Mouse (Mus musculus) forebrain, embryonic 12.5 days (tissue): Measurements from ENCODE around the gene Pigm. TPM values are rescaled to one million over a fixed set of nuclear protein-coding genes. Genes with fewer than 3 reads are reported as not detected.

Source experiments
- ATAC-seq: fragments of 200-750 bp; cut with Nextera tagmentation; 2 replicates; pipeline ENCODE4 v1.8.0; 2017; ENCODE audit warnings: moderate TSS enrichment; ENCODE audit not compliant: low FRiP score
- H3K27ac ChIP-seq: fragments of 300-500 bp; sonication (generic); 2 replicates; pipeline ENCODE4 v1.5.1; 2016; ENCODE audit warnings: mild to moderate bottlenecking
- H3K27me3 ChIP-seq: fragments of 300-500 bp; sonication (generic); 2 replicates; pipeline ENCODE4 v1.6.1; 2016; ENCODE audit warnings: mild to moderate bottlenecking
- H3K36me3 ChIP-seq: fragments of 300-500 bp; sonication (generic); replicated peaks from 2 replicates; pipeline ENCODE4 v1.6.1; 2016; ENCODE audit warnings: mild to moderate bottlenecking
- H3K4me1 ChIP-seq: fragments of 300-500 bp; sonication (generic); 2 replicates; pipeline ENCODE4 v1.6.1; 2016
- H3K4me2 ChIP-seq: fragments of 300-500 bp; sonication (generic); 2 replicates; pipeline ENCODE4 v1.6.1; 2016; ENCODE audit warnings: mild to moderate bottlenecking, moderate library complexity
- H3K4me3 ChIP-seq: fragments of 300-500 bp; sonication (generic); replicated peaks from 2 replicates; pipeline ENCODE4 v1.5.1; 2016; ENCODE audit warnings: mild to moderate bottlenecking
- H3K9ac ChIP-seq: fragments of 300-500 bp; sonication (generic); 2 replicates; pipeline ENCODE4 v1.6.1; 2016; ENCODE audit warnings: mild to moderate bottlenecking
- H3K9me3 ChIP-seq: fragments of 300-500 bp; sonication (generic); 2 replicates; pipeline ENCODE4 v1.6.1; 2016
- WGBS: fragments of 180-500 bp; shearing (Covaris S2); methylation state at CpG from one replicate; pipeline ENCODE4 v1.1.7; 2016; 5-methylcytosine and 5-hydroxymethylcytosine counted together
- polyA plus RNA-seq: library from polyadenylated mRNA; unstranded; fragments of >200 nt; fragmentation: Nextera tagmentation; extraction: Ambion mirVana; gene quantifications from 2 replicates; pipeline ENCODE4 v1.2.1, GENCODE M21; 2016

Gene Pigm
- polyA plus RNA-seq, 1 experiment from 2014 or later, result 10.9 TPM

GRCm38 (mm10) chr1:172340729-172341321 lies 35.5 kb upstream of the Pigm start, which contains the start of gene Kcnj10:
Gene Kcnj10 (plus strand): TSS chr1:172341210.
- WGBS, result 3% methylated on average over 33 of the region's 38 CpGs
- Histone ChIP-seq H3K36me3 (no peaks in the 10 kb centered on the region), H3K4me1 (peaks cover 32% of the 10 kb centered on the region), H3K4me3 (peak within 1 kb of the TSS; percentile 51), H3K9ac (peak within 1 kb of the TSS; percentile 47), H3K4me2 (peak within 1 kb of the TSS; percentile 69), H3K27me3 (peaks cover 27% of the 10 kb centered on the region), H3K9me3 (no peaks in the 10 kb centered on the region), H3K27ac (peak within 1 kb of the TSS; percentile 59)
- peak; percentile 97 for ATAC-seq

DNA sequence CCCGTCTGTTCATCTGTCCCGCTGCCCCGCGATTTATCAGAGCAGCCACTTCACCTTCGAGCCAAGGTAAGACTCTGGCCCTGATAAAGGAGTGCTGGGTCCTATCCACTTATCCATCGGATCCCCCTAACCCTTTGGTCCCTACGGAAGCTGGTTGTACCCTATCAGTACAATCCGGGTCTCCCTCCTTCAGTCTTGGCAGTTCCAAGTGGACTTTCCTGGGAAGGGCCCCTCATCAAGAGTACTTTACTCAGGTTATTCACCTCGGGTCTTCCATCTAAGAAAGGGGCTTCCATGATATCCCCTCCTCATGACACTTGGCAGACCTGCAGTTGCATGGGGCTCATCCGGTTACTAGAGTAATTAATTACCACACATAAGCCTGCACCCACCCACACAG lies 35.0 kb upstream of the Pigm start:
- Histone ChIP-seq H3K27ac (no peak overlapping the region), H3K4me1 (peaks cover 33% of the 10 kb centered on the region), H3K9ac (peak overlapping the region; percentile 47), H3K27me3 (peaks cover 27% of the 10 kb centered on the region), H3K36me3 (no peaks in the 10 kb centered on the region), H3K9me3 (no peaks in the 10 kb centered on the region), H3K4me2 (peak overlapping the region; percentile 69), H3K4me3 (peak overlapping the region; percentile 51)
- ATAC-seq, result peak; percentile 1; the same call in 1 of the 2 replicates
- WGBS, result 20% methylated on average over 10 of the region's 10 CpGs

- Histone ChIP-seq H3K4me3 (no peak overlapping the region), H3K9ac (no peak overlapping the region), H3K27ac (no peak overlapping the region), H3K36me3 (no peaks in the 10 kb centered on the region), H3K27me3 (peaks cover 27% of the 10 kb centered on the region), H3K4me1 (peaks cover 33% of the 10 kb centered on the region), H3K4me2 (peak overlapping the region; percentile 69), H3K9me3 (no peaks in the 10 kb centered on the region)
- WGBS, result 87% methylated on average over 3 of the region's 3 CpGs
- ATAC-seq, result no peak
These were observed 33.6 kb upstream of the Pigm start for GRCm38 (mm10) chr1:172342729-172343128.

DNA sequence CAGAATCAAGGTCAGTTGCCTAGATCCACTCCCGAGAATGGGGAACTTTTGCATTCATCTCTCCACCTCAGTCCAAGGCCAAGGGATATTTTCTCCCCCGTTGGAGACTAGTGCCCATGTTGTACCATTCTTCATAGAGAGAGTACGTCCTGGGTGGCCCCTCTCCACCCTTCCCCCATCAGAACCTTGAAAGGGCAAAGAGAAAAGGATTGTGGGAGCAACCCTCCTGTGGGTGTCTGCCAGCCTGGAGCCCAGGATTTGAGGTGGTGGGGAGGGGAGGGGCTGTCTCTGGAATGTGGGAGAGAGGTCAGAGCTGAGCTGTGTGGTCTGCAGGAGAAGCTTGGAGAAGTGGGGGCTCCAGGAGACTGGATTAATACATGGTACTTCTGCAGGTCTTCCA lies 32.4 kb upstream of the Pigm start:
- no peak overlapping the region for H3K9ac ChIP-seq
- H3K4me3 ChIP-seq, result no peak overlapping the region
- ATAC-seq, result no peak
- 52% methylated on average over 3 of the region's 3 CpGs for WGBS
- H3K27me3 ChIP-seq, result peaks cover 22% of the 10 kb centered on the region
- H3K36me3 ChIP-seq, result no peaks in the 10 kb centered on the region
- peaks cover 37% of the 10 kb centered on the region for H3K4me1 ChIP-seq
- no peak overlapping the region for H3K27ac ChIP-seq
- H3K9me3 ChIP-seq, result no peaks in the 10 kb centered on the region
- H3K4me2 ChIP-seq, result no peak overlapping the region

- Histone ChIP-seq H3K4me3 (no peak overlapping the region), H3K9ac (no peak overlapping the region), H3K27ac (no peak overlapping the region), H3K4me1 (peaks cover 46% of the 10 kb centered on the region), H3K27me3 (peaks cover 18% of the 10 kb centered on the region), H3K4me2 (no peak overlapping the region), H3K36me3 (no peaks in the 10 kb centered on the region), H3K9me3 (no peaks in the 10 kb centered on the region)
- WGBS, result 90% methylated on average over 7 of the region's 7 CpGs
- no peak for ATAC-seq
These were observed 31.5 kb upstream of the Pigm start for GRCm38 (mm10) chr1:172344820-172345219.

DNA sequence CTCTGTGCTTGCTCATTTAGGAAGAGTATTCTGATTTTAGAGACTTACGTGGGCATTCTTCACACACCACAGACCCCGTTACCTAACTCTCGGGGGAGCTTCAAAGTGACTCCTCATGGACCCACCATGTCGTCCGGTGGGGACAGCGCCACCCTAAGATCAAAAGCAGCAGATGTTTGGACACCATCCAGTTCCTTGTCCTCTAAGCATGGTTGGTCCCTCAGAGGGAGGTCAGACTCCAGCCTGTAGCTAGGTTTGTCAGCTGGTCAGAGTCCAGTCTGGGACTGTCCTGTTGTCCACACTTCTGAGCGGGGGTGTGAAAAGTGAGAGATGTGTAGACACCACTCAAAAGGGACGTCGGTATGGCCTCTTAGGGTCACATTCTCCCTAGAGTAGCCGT lies 29.6 kb upstream of the Pigm start:
- Histone ChIP-seq H3K9ac (no peak overlapping the region), H3K4me1 (peaks cover 52% of the 10 kb centered on the region), H3K9me3 (no peaks in the 10 kb centered on the region), H3K27ac (no peak overlapping the region), H3K27me3 (peaks cover 11% of the 10 kb centered on the region), H3K36me3 (no peaks in the 10 kb centered on the region), H3K4me3 (no peak overlapping the region), H3K4me2 (no peak overlapping the region)
- ATAC-seq, result no peak
- 88% methylated on average over 10 of the region's 10 CpGs for WGBS

DNA sequence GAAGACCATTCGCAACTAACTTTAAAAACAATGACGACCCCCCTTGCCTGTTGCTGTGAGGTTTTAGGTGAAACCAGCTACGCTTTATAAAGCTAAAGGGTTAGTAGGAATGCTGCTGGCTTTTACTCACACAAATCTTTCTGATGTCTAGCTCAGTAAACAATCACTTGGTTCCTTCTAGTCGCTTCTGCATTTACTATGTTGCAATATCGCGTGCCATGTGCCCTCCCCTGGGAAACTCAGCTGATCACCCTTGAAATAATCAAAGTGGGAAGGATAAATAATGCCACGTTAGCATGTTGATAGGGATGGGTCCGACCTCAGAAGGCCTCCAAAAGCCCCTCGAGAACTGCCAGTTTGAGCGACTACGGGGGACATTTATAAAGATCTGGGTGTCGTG lies 29.0 kb upstream of the Pigm start:
- Histone ChIP-seq H3K27me3 (peaks cover 4% of the 10 kb centered on the region; the same call in 1 of the 2 replicates), H3K9me3 (no peaks in the 10 kb centered on the region), H3K27ac (no peak overlapping the region), H3K4me2 (no peak overlapping the region), H3K36me3 (no peaks in the 10 kb centered on the region), H3K4me1 (peaks cover 50% of the 10 kb centered on the region), H3K9ac (no peak overlapping the region), H3K4me3 (no peak overlapping the region)
- WGBS, result 91% methylated on average over 12 of the region's 12 CpGs
- ATAC-seq, result no peak

GRCm38 (mm10) chr1:172349504-172349903 lies 26.8 kb upstream of the Pigm start:
- ATAC-seq, result peak; percentile 42
- peak overlapping the region; percentile 30 for H3K9ac ChIP-seq
- 33% methylated on average over 5 of the region's 5 CpGs for WGBS
- H3K4me2 ChIP-seq, result peak overlapping the region; percentile 41
- H3K4me3 ChIP-seq, result no peak overlapping the region
- no peaks in the 10 kb centered on the region for H3K27me3 ChIP-seq
- H3K27ac ChIP-seq, result peak overlapping the region; percentile 93
- no peaks in the 10 kb centered on the region for H3K36me3 ChIP-seq
- peaks cover 42% of the 10 kb centered on the region for H3K4me1 ChIP-seq
- no peaks in the 10 kb centered on the region for H3K9me3 ChIP-seq

DNA sequence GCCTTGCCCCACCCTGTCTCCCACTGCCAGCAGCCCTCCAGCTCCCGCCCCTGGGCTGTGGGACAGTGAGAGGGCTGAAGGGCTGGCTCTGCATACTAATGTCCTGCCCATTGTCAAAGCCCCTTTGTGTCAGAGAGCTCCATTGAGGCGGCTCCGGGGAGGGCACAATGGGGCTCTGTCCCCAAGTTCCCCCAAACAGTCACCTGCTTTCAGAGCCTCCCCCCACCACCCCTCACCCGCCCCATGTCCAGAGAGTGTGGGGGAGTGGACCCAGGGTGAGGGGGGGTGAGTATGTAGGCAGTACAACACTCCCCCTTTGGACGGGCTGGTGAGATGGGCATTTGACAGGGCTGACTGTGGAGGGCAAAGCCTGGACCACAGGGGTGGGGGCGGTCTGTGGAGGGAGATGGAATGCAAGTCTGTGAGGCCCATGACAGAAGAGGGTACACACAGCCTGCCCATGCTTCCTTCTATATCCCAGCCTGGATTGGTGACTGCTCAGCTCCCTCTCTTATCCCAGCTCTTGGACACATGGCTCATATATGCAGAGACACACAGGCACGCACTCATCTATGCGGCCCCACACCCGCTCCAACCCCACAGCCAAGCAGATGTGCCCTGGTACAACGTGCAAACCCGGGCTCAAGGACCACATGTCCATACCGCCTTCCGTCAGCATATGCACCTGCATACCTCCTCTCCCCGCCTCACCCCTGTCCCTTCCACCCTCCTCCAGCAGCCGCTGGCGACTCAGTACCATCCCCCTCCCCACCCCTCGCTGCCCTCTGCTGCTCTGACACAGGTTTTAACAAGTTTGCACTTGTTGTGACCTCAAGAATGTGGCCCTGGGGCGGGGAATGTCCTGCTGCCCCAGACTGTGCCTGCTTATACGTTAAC lies 26.2 kb upstream of the Pigm start:
- Histone ChIP-seq H3K4me3 (no peak overlapping the region), H3K36me3 (no peaks in the 10 kb centered on the region), H3K27ac (peak overlapping the region; percentile 93), H3K4me2 (peak overlapping the region; percentile 41), H3K4me1 (peaks cover 48% of the 10 kb centered on the region), H3K9ac (peak overlapping the region; percentile 33), H3K27me3 (no peaks in the 10 kb centered on the region), H3K9me3 (no peaks in the 10 kb centered on the region)
- WGBS, result 1% methylated on average over 18 of the region's 19 CpGs
- peak; percentile 97 for ATAC-seq

DNA sequence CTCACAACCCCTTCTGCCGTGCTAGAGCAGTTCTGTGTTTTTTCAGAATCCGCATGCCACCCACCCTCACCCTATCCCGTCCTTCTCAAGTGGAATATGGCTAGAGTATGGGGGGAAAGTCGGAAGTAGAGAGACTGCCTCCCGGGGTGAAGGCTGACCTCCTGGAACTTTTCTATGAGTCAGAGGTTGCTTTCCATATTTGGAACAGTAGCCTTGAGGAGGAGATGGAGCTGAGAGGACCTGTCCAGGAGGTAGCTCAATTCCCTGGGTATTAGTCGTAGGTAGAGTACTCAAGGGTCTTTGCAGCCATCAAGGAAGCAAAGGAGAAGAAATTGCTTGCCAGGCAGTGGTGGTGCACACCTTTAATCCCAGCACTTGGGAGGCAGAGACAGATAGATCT lies 24.3 kb upstream of the Pigm start:
- H3K4me3 ChIP-seq, result no peak overlapping the region
- H3K9me3 ChIP-seq, result no peaks in the 10 kb centered on the region
- no peak overlapping the region for H3K4me2 ChIP-seq
- H3K4me1 ChIP-seq, result peaks cover 60% of the 10 kb centered on the region
- H3K27ac ChIP-seq, result peak overlapping the region; percentile 93
- ATAC-seq, result no peak
- 76% methylated on average over 6 of the region's 6 CpGs for WGBS
- H3K9ac ChIP-seq, result no peak overlapping the region
- no peaks in the 10 kb centered on the region for H3K27me3 ChIP-seq
- H3K36me3 ChIP-seq, result no peaks in the 10 kb centered on the region

- H3K9me3 ChIP-seq, result no peaks in the 10 kb centered on the region
- no peak for ATAC-seq
- H3K27me3 ChIP-seq, result no peaks in the 10 kb centered on the region
- H3K27ac ChIP-seq, result no peak overlapping the region
- H3K4me2 ChIP-seq, result no peak overlapping the region
- no peaks in the 10 kb centered on the region for H3K36me3 ChIP-seq
- H3K4me1 ChIP-seq, result peaks cover 63% of the 10 kb centered on the region
- H3K9ac ChIP-seq, result no peak overlapping the region
- WGBS, result 95% methylated on average over 3 of the region's 3 CpGs
- no peak overlapping the region for H3K4me3 ChIP-seq
These were observed 23.9 kb upstream of the Pigm start for GRCm38 (mm10) chr1:172352453-172352852.

GRCm38 (mm10) chr1:172355336-172355735 lies 21.0 kb upstream of the Pigm start:
- 11% methylated on average over 3 of the region's 3 CpGs for WGBS
- Histone ChIP-seq H3K36me3 (no peaks in the 10 kb centered on the region), H3K9ac (no peak overlapping the region), H3K27me3 (no peaks in the 10 kb centered on the region; the same call in 1 of the 2 replicates), H3K4me1 (peaks cover 58% of the 10 kb centered on the region), H3K4me2 (no peak overlapping the region), H3K27ac (peak overlapping the region; percentile 71), H3K4me3 (no peak overlapping the region), H3K9me3 (no peaks in the 10 kb centered on the region)
- no peak for ATAC-seq
